Mouse (Mus musculus): ENCODE data around the gene Lrrc56. TPM values are rescaled to one million over a fixed set of nuclear protein-coding genes. Genes with fewer than 3 reads are reported as not detected.

Gene Lrrc56
- polyA plus RNA-seq, 1 experiment, result 3.1 TPM

DNA sequence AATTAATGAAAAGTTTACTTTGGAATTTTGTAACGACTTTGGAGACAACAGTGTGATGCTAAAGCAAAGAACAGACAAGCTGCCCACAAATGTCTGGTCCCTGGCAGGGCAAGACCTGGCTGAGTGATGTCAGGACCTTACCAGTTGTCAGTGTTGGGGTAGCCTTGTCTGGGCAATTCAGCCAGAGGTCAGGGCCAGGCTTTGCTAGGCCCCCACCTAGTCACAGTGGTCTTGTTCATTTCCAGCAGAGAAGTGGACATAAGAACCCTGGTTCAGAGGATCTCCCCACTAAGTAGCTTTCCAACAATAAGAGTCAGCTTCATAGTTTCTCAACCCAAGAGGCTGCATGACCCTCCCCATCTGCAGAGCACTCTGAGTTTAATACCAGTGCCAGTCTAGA, 26.4 kb downstream of the Lrrc56 start:
- TF ChIP-seq GATA1 (IDR thresholded peaks at IDR 0.05; ENCODE audit: low read length), result no peak

DNA sequence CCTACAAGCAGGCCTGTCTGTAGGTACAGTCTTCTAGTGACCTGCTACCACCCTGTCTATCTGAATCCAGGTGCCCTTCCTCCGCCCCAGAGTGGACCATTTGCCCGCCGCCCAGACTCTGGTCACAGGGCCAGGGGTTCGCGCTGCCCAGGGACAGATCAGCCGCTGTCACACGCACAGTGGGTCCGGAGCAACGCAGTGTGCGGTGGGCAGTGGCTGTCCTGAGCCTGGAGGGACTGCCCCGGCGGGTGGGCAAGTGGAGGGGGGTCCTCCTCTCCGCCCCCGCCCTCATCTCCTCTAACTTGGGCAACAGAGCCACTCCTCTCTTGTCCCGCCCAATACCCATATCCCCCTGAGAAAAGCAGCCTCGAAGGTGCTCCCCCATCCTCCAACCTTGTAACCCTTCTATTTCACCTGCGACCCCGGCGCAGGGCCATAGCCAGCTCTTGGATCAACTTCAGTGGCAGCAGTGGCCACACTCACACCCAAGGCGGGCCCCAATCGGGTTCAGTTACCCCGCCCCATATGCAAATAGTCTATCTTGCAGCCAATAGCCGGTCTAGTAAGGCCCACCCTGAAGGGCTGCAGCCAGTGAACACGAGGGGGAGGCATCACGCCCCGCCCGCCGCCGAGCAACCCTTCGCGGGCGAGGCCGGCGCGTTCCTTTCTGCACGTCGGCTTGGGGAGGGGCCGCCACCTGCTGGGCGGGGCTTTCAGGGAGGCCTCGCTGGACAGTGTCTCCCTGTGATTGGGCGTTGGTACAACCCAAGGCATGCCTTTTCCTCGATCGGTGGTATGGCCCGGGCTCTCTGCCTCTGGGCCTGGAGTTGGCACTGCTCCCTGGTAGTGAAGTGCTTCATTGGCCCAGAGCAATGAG, 27.5 kb downstream of the Lrrc56 start:
- no peak for TF ChIP-seq GATA1 (IDR thresholded peaks at IDR 0.05; ENCODE audit: low read length)

DNA sequence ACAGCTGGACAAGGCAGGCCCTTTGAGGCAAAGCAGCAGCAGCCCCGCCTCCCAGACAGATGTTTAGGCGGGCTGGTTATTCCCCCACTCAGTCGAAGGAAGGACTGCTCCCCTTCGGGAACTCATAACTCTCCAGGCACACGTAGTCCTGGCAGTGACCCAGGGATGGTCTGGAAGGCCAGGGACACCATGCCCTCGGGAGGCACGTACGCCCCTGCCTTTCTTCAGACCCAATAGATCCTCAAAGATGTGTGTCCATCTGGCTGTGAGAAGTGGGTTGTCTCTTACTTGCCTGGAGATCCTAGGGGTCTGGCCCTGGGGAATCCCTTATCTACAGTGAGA, 28.1 kb downstream of the Lrrc56 start:
- no peak for TF ChIP-seq GATA1 (IDR thresholded peaks at IDR 0.05; ENCODE audit: low read length)

DNA sequence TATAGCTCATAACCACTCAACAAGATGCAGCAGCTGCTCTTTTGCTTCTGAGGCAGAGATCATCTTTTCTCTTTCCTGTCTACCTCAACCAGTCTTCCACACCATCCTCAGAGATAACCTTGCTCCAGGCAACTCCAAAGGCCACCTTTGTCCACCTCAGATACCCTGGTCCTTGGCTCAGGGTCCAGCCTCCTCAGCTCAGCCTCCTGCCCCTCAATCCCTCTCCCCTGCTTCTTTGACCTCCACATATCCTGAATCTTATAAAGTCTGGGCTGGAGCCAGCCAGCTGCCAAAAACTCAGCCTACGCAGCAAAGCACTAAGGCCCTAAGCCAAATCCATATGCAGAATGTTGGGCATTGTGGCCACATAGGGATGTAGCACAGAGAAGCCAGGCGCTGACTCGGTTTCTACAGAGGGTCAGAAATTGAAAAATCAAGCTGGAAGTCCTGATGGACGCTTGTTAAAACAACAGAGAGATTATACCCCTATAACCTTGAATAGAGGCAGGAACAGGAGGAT, 28.8 kb downstream of the Lrrc56 start:
- no peak for TF ChIP-seq GATA1 (IDR thresholded peaks at IDR 0.05; ENCODE audit: low read length)

DNA sequence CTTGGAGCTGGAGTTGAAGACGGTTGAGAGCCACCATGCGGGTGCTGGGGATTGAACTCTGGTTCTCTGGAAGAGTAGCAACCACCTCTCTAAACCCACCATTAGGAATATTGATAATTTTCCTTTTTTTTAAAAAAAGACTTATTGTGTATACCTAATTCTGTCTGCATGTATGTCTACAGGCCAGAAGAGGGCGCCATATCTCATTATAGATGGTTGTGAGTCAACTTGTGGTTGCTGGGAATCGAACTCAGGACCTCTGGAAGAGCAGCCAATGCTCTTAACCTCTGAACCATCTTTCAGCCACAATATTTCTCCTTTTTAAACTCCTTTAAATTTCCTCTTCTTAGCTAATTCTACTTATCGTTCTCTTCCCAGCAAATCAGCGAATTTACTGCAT, 32.6 kb downstream of the Lrrc56 start:
- TF ChIP-seq GATA1 (IDR thresholded peaks at IDR 0.05; ENCODE audit: low read length), result no peak

DNA sequence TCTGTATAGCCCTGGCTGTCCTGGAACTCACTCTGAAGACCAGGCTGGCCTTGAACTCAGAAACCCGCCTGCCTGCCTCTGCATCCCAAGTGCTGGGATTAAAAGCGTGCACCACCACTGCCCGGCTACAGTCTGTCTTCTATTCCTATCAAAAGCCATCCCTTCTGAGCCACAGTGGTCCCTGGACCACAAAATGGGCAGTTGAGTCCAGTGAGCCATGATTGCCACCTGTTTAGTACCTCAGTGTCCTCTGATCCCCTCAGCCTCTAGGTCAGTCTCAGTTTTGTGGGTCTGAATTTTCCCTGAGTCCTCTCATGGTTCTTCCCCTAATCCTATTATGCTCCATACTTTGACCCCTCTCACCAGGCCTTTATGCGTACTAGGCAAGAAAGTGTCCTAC, 33.8 kb downstream of the Lrrc56 start:
- no peak for TF ChIP-seq GATA1 (IDR thresholded peaks at IDR 0.05; ENCODE audit: low read length)

DNA sequence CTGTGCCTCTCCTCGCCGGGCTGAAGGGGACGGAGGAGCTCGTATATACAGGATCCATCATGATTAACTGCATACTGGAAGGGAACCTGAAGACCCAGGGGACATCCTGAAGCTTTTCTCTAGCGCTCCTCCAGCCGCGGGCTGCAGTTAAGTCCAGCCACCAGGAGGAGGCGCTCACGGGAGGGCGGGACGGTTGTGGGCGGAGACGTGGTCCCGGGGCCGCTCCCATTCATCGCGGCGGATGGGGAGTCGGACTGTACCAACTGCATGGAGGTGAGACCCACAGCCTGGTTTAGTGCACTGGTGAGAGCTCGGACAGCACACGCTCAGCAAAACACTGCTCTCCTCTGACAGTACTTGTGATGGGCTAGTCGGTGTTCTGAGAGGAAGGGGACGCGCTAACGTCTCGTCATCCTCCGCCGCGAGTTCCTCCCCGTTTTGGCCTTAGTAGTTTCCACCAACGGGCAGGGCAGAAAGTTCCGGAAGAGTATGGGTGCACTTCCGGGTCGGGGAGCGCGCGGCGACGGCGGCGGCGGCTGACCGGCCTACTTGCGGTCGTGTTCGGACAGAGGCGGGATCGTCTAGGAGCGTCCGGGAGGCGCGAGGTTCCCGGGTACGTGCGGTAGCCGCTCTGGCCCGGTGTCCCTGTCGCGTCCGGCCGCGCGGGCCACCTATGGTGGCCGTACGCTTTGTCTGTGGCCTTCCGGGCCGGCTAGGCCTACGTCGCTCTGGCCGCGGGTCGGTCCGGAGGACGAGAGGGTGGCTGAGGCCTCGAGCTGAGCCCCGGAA, 34.5 kb downstream of the Lrrc56 start, which contains the start of gene Phrf1:
Gene Phrf1, plus strand, starts transcription at position 506 of the 789 bp plus-strand sequence.
- no peak for TF ChIP-seq GATA1 (IDR thresholded peaks at IDR 0.05; ENCODE audit: low read length)

DNA sequence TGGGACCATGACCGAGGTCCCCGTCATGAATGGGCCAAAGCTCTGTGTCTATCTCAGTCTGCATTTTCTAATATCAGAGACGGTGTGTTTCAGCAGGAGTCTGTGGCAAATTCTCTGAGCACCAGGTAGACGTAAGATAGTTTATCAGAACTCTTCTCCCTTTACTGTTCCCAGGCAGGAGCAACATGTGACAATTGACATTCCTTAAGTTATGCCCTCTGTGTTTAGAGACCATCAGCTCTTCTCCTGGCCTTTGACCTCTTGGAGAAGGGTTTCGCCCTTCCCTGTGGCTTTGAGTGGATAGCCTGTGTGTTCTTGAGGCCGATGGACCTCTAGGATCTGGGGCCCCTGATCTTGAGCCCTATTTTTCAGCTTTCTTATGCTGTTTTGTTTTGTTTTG, 35.7 kb downstream of the Lrrc56 start:
- TF ChIP-seq GATA1 (IDR thresholded peaks at IDR 0.05; ENCODE audit: low read length), result no peak

DNA sequence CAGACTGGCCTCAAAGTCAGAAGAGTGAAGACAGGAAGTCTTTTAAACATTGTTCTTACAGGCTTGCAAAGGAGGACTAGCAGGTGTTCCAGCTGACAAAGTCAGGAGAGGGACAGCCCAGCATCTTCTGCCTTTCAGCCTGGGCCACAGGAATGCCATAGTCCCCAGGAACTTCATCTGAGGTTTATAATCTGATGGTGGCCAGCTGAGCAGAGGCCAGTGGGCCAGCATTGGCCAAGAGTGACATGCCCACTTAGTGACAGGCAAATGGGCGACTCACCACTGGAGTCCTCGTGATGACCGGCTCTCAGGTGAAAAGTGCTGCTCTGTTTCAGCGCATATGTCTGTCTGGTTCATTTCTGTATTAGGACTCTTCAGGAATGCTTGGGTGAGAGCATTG, 36.6 kb downstream of the Lrrc56 start:
- TF ChIP-seq GATA1 (IDR thresholded peaks at IDR 0.05; ENCODE audit: low read length), result no peak

DNA sequence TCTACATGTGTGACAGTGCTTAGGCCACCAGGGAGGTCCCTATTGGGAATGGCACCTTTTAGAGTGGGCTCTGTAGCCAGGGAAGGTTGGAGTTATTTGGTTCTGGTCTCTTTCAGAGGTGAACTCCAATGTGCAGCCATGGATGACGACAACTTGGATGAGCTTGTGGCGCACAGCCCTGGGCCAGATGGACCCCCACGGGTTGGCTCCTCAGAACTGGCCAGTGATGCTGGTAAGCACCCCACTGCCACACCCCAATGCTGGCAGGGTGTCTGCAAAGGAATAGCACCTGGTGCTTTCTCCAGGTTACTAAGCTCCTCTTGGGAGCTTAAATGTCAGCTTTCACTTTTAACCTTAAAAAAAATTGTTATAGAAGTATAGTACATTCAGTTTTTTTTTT, 37.2 kb downstream of the Lrrc56 start:
- TF ChIP-seq GATA1 (IDR thresholded peaks at IDR 0.05; ENCODE audit: low read length), result no peak

DNA sequence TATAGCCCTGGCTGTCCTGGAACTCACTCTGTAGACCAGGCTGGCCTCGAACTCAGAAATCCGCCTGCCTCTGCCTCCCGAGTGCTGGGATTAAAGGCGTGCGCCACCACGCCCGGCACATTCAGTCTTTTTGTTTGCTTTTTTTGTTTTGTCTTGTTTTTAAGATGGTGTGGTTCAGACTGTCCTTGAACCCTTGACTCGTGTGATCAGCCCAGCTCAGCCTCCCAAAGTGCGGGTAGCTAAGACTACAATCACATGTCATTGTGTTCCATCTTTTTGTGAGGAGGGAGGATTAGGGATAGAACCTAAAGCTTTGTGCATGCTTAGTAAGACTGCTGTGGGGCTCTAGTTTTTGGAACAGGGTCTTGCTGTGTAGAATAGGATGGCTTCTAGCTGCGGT, 37.6 kb downstream of the Lrrc56 start:
- no peak for TF ChIP-seq GATA1 (IDR thresholded peaks at IDR 0.05; ENCODE audit: low read length)

DNA sequence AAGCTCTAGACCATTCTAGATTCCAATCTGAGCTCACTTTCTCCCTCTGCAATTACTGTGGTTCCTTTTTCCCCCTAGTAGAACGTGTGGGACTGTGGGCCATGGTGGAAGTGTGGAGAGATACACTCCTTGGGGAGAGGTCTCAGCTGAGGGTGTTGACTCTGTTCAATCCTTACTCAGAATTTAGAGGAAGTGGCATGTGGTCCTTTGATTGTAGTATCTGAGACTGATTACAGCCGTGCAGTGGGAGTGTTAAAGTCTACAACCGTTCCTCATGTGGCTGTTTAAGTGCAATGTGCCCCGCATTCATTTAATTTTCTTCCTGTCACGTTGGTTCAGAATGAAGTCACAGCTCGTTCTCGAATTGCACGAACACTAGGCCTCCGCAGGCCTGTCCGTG, 62.2 kb downstream of the Lrrc56 start:
- no peak for TF ChIP-seq GATA1 (IDR thresholded peaks at IDR 0.05; ENCODE audit: low read length)

Other genes with a start within 250 kb of the Lrrc56 start
- gene Ifitm5, start 243.9 kb upstream of the Lrrc56 start, polyA plus RNA-seq (2012), result 0.43 and 0.61 TPM in 2 replicates
- gene Gm45717, start 238.2 kb upstream of the Lrrc56 start, polyA plus RNA-seq (2012), result not detected in 2 replicates
- 234 and 285 TPM in 2 replicates for gene Ifitm2, start 238.2 kb upstream of the Lrrc56 start, polyA plus RNA-seq (2012)
- gene Ifitm1, start 226.9 kb upstream of the Lrrc56 start, polyA plus RNA-seq (2012), result 0.08 and 0.26 TPM in 2 replicates
- not detected in 2 replicates for gene Ifitm3, start 183.4 kb upstream of the Lrrc56 start, polyA plus RNA-seq (2012)
- gene Ifitm6, start 176.2 kb upstream of the Lrrc56 start, polyA plus RNA-seq (2012), result not detected in 2 replicates
- not detected in 2 replicates for gene Gm17387, start 165.0 kb upstream of the Lrrc56 start, polyA plus RNA-seq (2012)
- not detected in 2 replicates for gene B4galnt4, start 133.1 kb upstream of the Lrrc56 start, polyA plus RNA-seq (2012)
- gene Pkp3, start 115.9 kb upstream of the Lrrc56 start, polyA plus RNA-seq (2012), result 0.05 TPM in 1 of 2 replicates, not detected in the other
- 7.2 and 9.5 TPM in 2 replicates for gene Sigirr, start 93.6 kb upstream of the Lrrc56 start, polyA plus RNA-seq (2012)
- not detected in 2 replicates for gene Ano9, start 76.4 kb upstream of the Lrrc56 start, polyA plus RNA-seq (2012)
- gene Ptdss2, start 71.8 kb upstream of the Lrrc56 start, polyA plus RNA-seq (2012), result 49.9 and 62.6 TPM in 2 replicates
- gene Rnh1, start 21.3 kb upstream of the Lrrc56 start, polyA plus RNA-seq (2012), result 1.5 and 14.6 TPM in 2 replicates
- gene Hras, start 152 bp upstream of the Lrrc56 start, polyA plus RNA-seq (2012), result 46.6 and 52.7 TPM in 2 replicates
- 0.08 and 0.10 TPM in 2 replicates for gene Lmntd2, start 19.9 kb downstream of the Lrrc56 start, polyA plus RNA-seq (2012)
- gene Rassf7, start 21.7 kb downstream of the Lrrc56 start, polyA plus RNA-seq (2012), result 12.7 and 20.3 TPM in 2 replicates
- gene Phrf1, start 34.6 kb downstream of the Lrrc56 start, polyA plus RNA-seq (2012), result 132 and 133 TPM in 2 replicates
- 24.4 and 30.7 TPM in 2 replicates for gene Irf7, start 72.3 kb downstream of the Lrrc56 start, polyA plus RNA-seq (2012)
- not detected in 2 replicates for gene Cdhr5, start 82.6 kb downstream of the Lrrc56 start, polyA plus RNA-seq (2012)
- not detected in 2 replicates for gene Sct, start 85.0 kb downstream of the Lrrc56 start, polyA plus RNA-seq (2012)
- 0.03 TPM in 1 of 2 replicates, not detected in the other for gene Drd4, start 97.8 kb downstream of the Lrrc56 start, polyA plus RNA-seq (2012)
- gene Deaf1, start 133.5 kb downstream of the Lrrc56 start, polyA plus RNA-seq (2012), result 72.4 and 106 TPM in 2 replicates
- 8.7 and 9.3 TPM in 2 replicates for gene Tmem80, start 133.6 kb downstream of the Lrrc56 start, polyA plus RNA-seq (2012)
- gene Eps8l2, start 144.7 kb downstream of the Lrrc56 start, polyA plus RNA-seq (2012), result not detected in 2 replicates
- 96.8 and 412 TPM in 2 replicates for gene Taldo1, start 198.0 kb downstream of the Lrrc56 start, polyA plus RNA-seq (2012)
- 16.2 and 16.7 TPM in 2 replicates for gene Gatd1, start 220.0 kb downstream of the Lrrc56 start, polyA plus RNA-seq (2012)
- not detected in 2 replicates for gene Cend1, start 235.3 kb downstream of the Lrrc56 start, polyA plus RNA-seq (2012)
- gene Slc25a22, start 243.7 kb downstream of the Lrrc56 start, polyA plus RNA-seq (2012), result 66.0 and 68.6 TPM in 2 replicates
- gene Pidd1, start 249.9 kb downstream of the Lrrc56 start, polyA plus RNA-seq (2012), result 39.0 and 55.7 TPM in 2 replicates

Data from G1E-ER4 (cell line).